Mouse (Mus musculus) CH12.LX (cell line): ENCODE results near the gene Olfr1040.

Experiments used
- EP300 ChIP-seq: IDR thresholded peaks from 2 replicates; pipeline ENCODE4 v1.6.1; 2011; ENCODE audit warnings: low read length, improper control_type of control experiment
- MXI1 ChIP-seq: IDR thresholded peaks from 2 replicates; pipeline ENCODE4 v1.6.1; 2011; ENCODE audit warnings: mild to moderate bottlenecking, low read depth, low read length, improper control_type of control experiment
- TBP ChIP-seq: conservative IDR thresholded peaks from 2 replicates; pipeline ENCODE4 v1.6.1; 2011; ENCODE audit warnings: low read depth, low read length, improper control_type of control experiment

DNA sequence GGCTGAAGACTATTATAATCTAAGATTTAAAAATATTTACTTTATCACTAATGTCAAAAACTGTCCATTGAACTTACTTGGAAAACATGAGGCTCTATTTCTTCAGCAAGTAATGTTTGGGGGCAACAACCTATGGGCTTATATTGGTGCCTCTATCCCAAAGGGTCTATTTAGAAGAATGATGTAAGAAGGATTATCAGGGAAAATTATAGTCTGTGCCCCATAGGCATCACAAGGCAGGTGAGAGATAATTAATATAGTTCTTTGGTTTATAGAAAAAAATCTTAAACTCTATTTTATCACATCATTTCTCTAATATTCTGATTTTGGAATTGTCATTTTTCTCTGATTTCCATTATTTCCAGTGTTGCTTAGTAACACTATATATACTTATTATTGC, 31.2 kb upstream of the Olfr1040 start, which contains the start of gene Olfr1044:
- TF ChIP-seq EP300 (no peak), TBP (no peak), MXI1 (no peak)
